Mouse (Mus musculus): ENCODE measurements at regions not wholly inside any gene's neighbourhood (a gene's known extent, or its start where the extent isn't known, plus 50 kb on each side); places are given as distances from the start of the nearest gene placed in this dataset.

GRCm38 (mm10) chr5:111982106-111982505, 248.4 kb downstream of the Gm26897 start:
- Histone ChIP-seq H3K27me3 (ENCODE audit: control insufficient read depth, insufficient read depth, low read length) (no peaks in the 10 kb centered on the region), H3K27ac (replicated peaks; ENCODE audit: low read depth, low read length) (no peak overlapping the region), H3K36me3 (ENCODE audit: control insufficient read depth, insufficient read depth, low read length) (no peaks in the 10 kb centered on the region), H3K4me2 (ENCODE audit: low read depth, severe bottlenecking) (no peak overlapping the region), H3K9ac (ENCODE audit: low read length) (no peak overlapping the region), H3K4me1 (ENCODE audit: control insufficient read depth, insufficient read depth, low read length) (no peaks in the 10 kb centered on the region), H3K9me3 (ENCODE audit: control insufficient read depth, low read length) (0 out of 2 replicates have a peak, but pooled peaks cover 2% of the 10 kb centered on the region), H3K4me3 (ENCODE audit: low read depth, low read length) (no peak overlapping the region)
- no peak for DNase-seq (ENCODE audit: low spot score)
- ATAC-seq (ENCODE audit: insufficient number of reproducible peaks, low FRiP score, low TSS enrichment, low read depth) = no peak
- WGBS = 88% methylated on average over 2 of the region's 2 CpGs

GRCm38 (mm10) chr5:111985997-111986396, 252.3 kb downstream of the Gm26897 start:
- H3K9ac ChIP-seq (ENCODE audit: low read length) = no peak overlapping the region
- H3K9me3 ChIP-seq (ENCODE audit: control insufficient read depth, low read length) = 0 out of 2 replicates have a peak, but pooled peaks cover 2% of the 10 kb centered on the region
- no peaks in the 10 kb centered on the region for H3K27me3 ChIP-seq (ENCODE audit: control insufficient read depth, insufficient read depth, low read length)
- no peak overlapping the region for H3K27ac ChIP-seq (replicated peaks; ENCODE audit: low read depth, low read length)
- no peaks in the 10 kb centered on the region for H3K36me3 ChIP-seq (ENCODE audit: control insufficient read depth, insufficient read depth, low read length)
- WGBS = 78% methylated on average over 8 of the region's 8 CpGs
- DNase-seq (ENCODE audit: low spot score) (no peak), ATAC-seq (ENCODE audit: insufficient number of reproducible peaks, low FRiP score, low TSS enrichment, low read depth) (no peak)
- H3K4me3 ChIP-seq (ENCODE audit: low read depth, low read length) = no peak overlapping the region
- no peaks in the 10 kb centered on the region for H3K4me1 ChIP-seq (ENCODE audit: control insufficient read depth, insufficient read depth, low read length)
- H3K4me2 ChIP-seq (ENCODE audit: low read depth, severe bottlenecking) = no peak overlapping the region

GRCm38 (mm10) chr5:111987036-111987435, 253.3 kb downstream of the Gm26897 start:
- Histone ChIP-seq H3K36me3 (ENCODE audit: control insufficient read depth, insufficient read depth, low read length) (no peaks in the 10 kb centered on the region), H3K27ac (replicated peaks; ENCODE audit: low read depth, low read length) (no peak overlapping the region), H3K4me2 (ENCODE audit: low read depth, severe bottlenecking) (no peak overlapping the region), H3K27me3 (ENCODE audit: control insufficient read depth, insufficient read depth, low read length) (no peaks in the 10 kb centered on the region), H3K4me3 (ENCODE audit: low read depth, low read length) (no peak overlapping the region), H3K9me3 (ENCODE audit: control insufficient read depth, low read length) (0 out of 2 replicates have a peak, but pooled peaks cover 2% of the 10 kb centered on the region), H3K4me1 (ENCODE audit: control insufficient read depth, insufficient read depth, low read length) (no peaks in the 10 kb centered on the region), H3K9ac (ENCODE audit: low read length) (no peak overlapping the region)
- DNase-seq (ENCODE audit: low spot score) (peak; percentile 58), ATAC-seq (ENCODE audit: insufficient number of reproducible peaks, low FRiP score, low TSS enrichment, low read depth) (no peak)
- 53% methylated on average over 6 of the region's 6 CpGs for WGBS

GRCm38 (mm10) chr5:111991805-111992204, 258.1 kb downstream of the Gm26897 start:
- WGBS = 87% methylated on average over 10 of the region's 10 CpGs
- no peak for DNase-seq (ENCODE audit: low spot score)
- Histone ChIP-seq H3K9me3 (ENCODE audit: control insufficient read depth, low read length) (no peaks in the 10 kb centered on the region), H3K9ac (ENCODE audit: low read length) (no peak overlapping the region), H3K36me3 (ENCODE audit: control insufficient read depth, insufficient read depth, low read length) (no peaks in the 10 kb centered on the region), H3K4me2 (ENCODE audit: low read depth, severe bottlenecking) (no peak overlapping the region), H3K27me3 (ENCODE audit: control insufficient read depth, insufficient read depth, low read length) (no peaks in the 10 kb centered on the region), H3K27ac (replicated peaks; ENCODE audit: low read depth, low read length) (no peak overlapping the region), H3K4me3 (ENCODE audit: low read depth, low read length) (no peak overlapping the region), H3K4me1 (ENCODE audit: control insufficient read depth, insufficient read depth, low read length) (no peaks in the 10 kb centered on the region)
- no peak for ATAC-seq (ENCODE audit: insufficient number of reproducible peaks, low FRiP score, low TSS enrichment, low read depth)

- no peak overlapping the region for H3K4me2 ChIP-seq (ENCODE audit: low read depth, severe bottlenecking)
- 64% methylated on average over 7 of the region's 7 CpGs for WGBS
- DNase-seq (ENCODE audit: low spot score) = no peak
- H3K4me1 ChIP-seq (ENCODE audit: control insufficient read depth, insufficient read depth, low read length) = no peaks in the 10 kb centered on the region
- no peak overlapping the region for H3K4me3 ChIP-seq (ENCODE audit: low read depth, low read length)
- no peak overlapping the region for H3K9ac ChIP-seq (ENCODE audit: low read length)
- no peaks in the 10 kb centered on the region for H3K9me3 ChIP-seq (ENCODE audit: control insufficient read depth, low read length)
- peaks cover 5% of the 10 kb centered on the region; the same call in 1 of the 2 replicates for H3K27me3 ChIP-seq (ENCODE audit: control insufficient read depth, insufficient read depth, low read length)
- ATAC-seq (ENCODE audit: insufficient number of reproducible peaks, low FRiP score, low TSS enrichment, low read depth) = no peak
- no peaks in the 10 kb centered on the region for H3K36me3 ChIP-seq (ENCODE audit: control insufficient read depth, insufficient read depth, low read length)
- H3K27ac ChIP-seq (replicated peaks; ENCODE audit: low read depth, low read length) = no peak overlapping the region
Measured at GRCm38 (mm10) chr5:111993221-111993620, 259.1 kb downstream of the Cryba4 start.

- Histone ChIP-seq H3K4me1 (ENCODE audit: control insufficient read depth, insufficient read depth, low read length) (no peaks in the 10 kb centered on the region), H3K9me3 (ENCODE audit: control insufficient read depth, low read length) (no peaks in the 10 kb centered on the region), H3K9ac (ENCODE audit: low read length) (no peak overlapping the region), H3K4me2 (ENCODE audit: low read depth, severe bottlenecking) (no peak overlapping the region), H3K27me3 (ENCODE audit: control insufficient read depth, insufficient read depth, low read length) (peaks cover 5% of the 10 kb centered on the region; the same call in 1 of the 2 replicates), H3K4me3 (ENCODE audit: low read depth, low read length) (no peak overlapping the region), H3K36me3 (ENCODE audit: control insufficient read depth, insufficient read depth, low read length) (no peaks in the 10 kb centered on the region), H3K27ac (replicated peaks; ENCODE audit: low read depth, low read length) (no peak overlapping the region)
- ATAC-seq (ENCODE audit: insufficient number of reproducible peaks, low FRiP score, low TSS enrichment, low read depth) = no peak
- DNase-seq (ENCODE audit: low spot score) = no peak
- WGBS = 75% methylated on average over 9 of the region's 9 CpGs
Measured at GRCm38 (mm10) chr5:111993930-111994329, 258.4 kb downstream of the Cryba4 start.

GRCm38 (mm10) chr5:111996806-111997205, 255.5 kb downstream of the Cryba4 start:
- Histone ChIP-seq H3K36me3 (ENCODE audit: control insufficient read depth, insufficient read depth, low read length) (no peaks in the 10 kb centered on the region), H3K9me3 (ENCODE audit: control insufficient read depth, low read length) (no peaks in the 10 kb centered on the region), H3K4me3 (ENCODE audit: low read depth, low read length) (no peak overlapping the region), H3K27ac (replicated peaks; ENCODE audit: low read depth, low read length) (no peak overlapping the region), H3K4me2 (ENCODE audit: low read depth, severe bottlenecking) (no peak overlapping the region), H3K9ac (ENCODE audit: low read length) (no peak overlapping the region), H3K27me3 (ENCODE audit: control insufficient read depth, insufficient read depth, low read length) (peaks cover 5% of the 10 kb centered on the region; the same call in 1 of the 2 replicates), H3K4me1 (ENCODE audit: control insufficient read depth, insufficient read depth, low read length) (peaks cover 3% of the 10 kb centered on the region; the same call in 1 of the 2 replicates)
- 66% methylated on average over 3 of the region's 3 CpGs for WGBS
- DNase-seq (ENCODE audit: low spot score) (no peak), ATAC-seq (ENCODE audit: insufficient number of reproducible peaks, low FRiP score, low TSS enrichment, low read depth) (no peak)

- Histone ChIP-seq H3K9me3 (ENCODE audit: control insufficient read depth, low read length) (no peaks in the 10 kb centered on the region), H3K27me3 (ENCODE audit: control insufficient read depth, insufficient read depth, low read length) (peaks cover 5% of the 10 kb centered on the region; the same call in 1 of the 2 replicates), H3K4me3 (ENCODE audit: low read depth, low read length) (no peak overlapping the region), H3K4me1 (ENCODE audit: control insufficient read depth, insufficient read depth, low read length) (peaks cover 7% of the 10 kb centered on the region; the same call in 1 of the 2 replicates), H3K9ac (ENCODE audit: low read length) (no peak overlapping the region), H3K27ac (replicated peaks; ENCODE audit: low read depth, low read length) (no peak overlapping the region), H3K4me2 (ENCODE audit: low read depth, severe bottlenecking) (peak overlapping the region; percentile 23; the same call in 1 of the 2 replicates), H3K36me3 (ENCODE audit: control insufficient read depth, insufficient read depth, low read length) (no peaks in the 10 kb centered on the region)
- WGBS = 7% methylated on average over 32 of the region's 32 CpGs
- no peak for ATAC-seq (ENCODE audit: insufficient number of reproducible peaks, low FRiP score, low TSS enrichment, low read depth)
- peak; percentile 53 for DNase-seq (ENCODE audit: low spot score)
Measured at GRCm38 (mm10) chr5:112001742-112002701, 250.3 kb downstream of the Cryba4 start.
